Mouse (Mus musculus) left cerebral cortex, postnatal 25 days (tissue): ENCODE measurements at regions not wholly inside any gene's neighbourhood (a gene's known extent, or its start where the extent isn't known, plus 50 kb on each side); places are given as distances from the start of the nearest gene placed in this dataset.
A peak's percentile ranks its signal among the peaks of the same experiment; 100 is the strongest.

Source experiments
- DNase-seq, 2 experiments: peaks; one replicate each; pipeline ENCODE4 v3.0.0; 2022; ENCODE audit warnings: low spot score in 2 of 2, mixed read lengths in 1 of 2
- intact Hi-C: fragments of 180-260 bp; cut with DNase I; formaldehyde crosslinking; loops from one replicate; pipeline ENCODE4 v1.15.1; 2025

GRCm38 (mm10) chr5:43392908-43393545 lies 122.3 kb upstream of the C1qtnf7 start:
- DNase-seq: peak in 1 of 2 experiments; percentile 21
- intact Hi-C loops: loop anchor here (10.0 kb wide), 1 partner anchor 978 kb away; no protein-coding TSS in a partner anchor

GRCm38 (mm10) chr5:43417259-43417658 lies 98.1 kb upstream of the C1qtnf7 start:
- intact Hi-C loops: no loop called here
- no peak for DNase-seq

- peak; percentile 83 to 89 for DNase-seq
- intact Hi-C loops: loop anchor here (2.0 kb wide), 1 partner anchor 212 kb away; no protein-coding TSS in a partner anchor
Measured at GRCm38 (mm10) chr5:43422815-43423687, 92.3 kb upstream of the C1qtnf7 start.

- intact Hi-C loops: no loop called here
Measured at GRCm38 (mm10) chr5:43424551-43425257, 90.6 kb upstream of the C1qtnf7 start.

GRCm38 (mm10) chr5:43433337-43433736 lies 82.0 kb upstream of the C1qtnf7 start:
- no peak for DNase-seq
- intact Hi-C loops: no loop called here

More at GRCm38 (mm10) chr5:43424551-43425257, 90.6 kb upstream of the C1qtnf7 start:
- DNase-seq: no peak

GRCm38 (mm10) chr5:43439191-43439590 lies 76.1 kb upstream of the C1qtnf7 start:
- intact Hi-C loops: no loop called here
- DNase-seq: no peak

GRCm38 (mm10) chr5:43441306-43441705 lies 74.0 kb upstream of the C1qtnf7 start:
- no peak for DNase-seq
- intact Hi-C loops: no loop called here

GRCm38 (mm10) chr5:43444582-43445214 lies 70.6 kb upstream of the C1qtnf7 start:
- no peak for DNase-seq
- intact Hi-C loops: no loop called here

- intact Hi-C loops: no loop called here
- DNase-seq: no peak
Measured at GRCm38 (mm10) chr5:43445620-43446019, 69.7 kb upstream of the C1qtnf7 start.

GRCm38 (mm10) chr5:43446295-43446694 lies 69.0 kb upstream of the C1qtnf7 start:
- no peak for DNase-seq
- intact Hi-C loops: no loop called here

- intact Hi-C loops: no loop called here
- peak in 1 of 2 experiments; percentile 11 for DNase-seq
Measured at GRCm38 (mm10) chr5:43456018-43456417, 59.3 kb upstream of the C1qtnf7 start.

GRCm38 (mm10) chr5:43457725-43458124 lies 57.6 kb upstream of the C1qtnf7 start:
- no peak for DNase-seq
- intact Hi-C loops: no loop called here

- intact Hi-C loops: no loop called here
- DNase-seq: peak in 1 of 2 experiments; percentile 3
Measured at GRCm38 (mm10) chr5:43461987-43462715, 53.2 kb upstream of the C1qtnf7 start.
